Mouse (Mus musculus) kidney, embryonic 16.5 days (tissue): ENCODE measurements at regions not wholly inside any gene's neighbourhood (a gene's known extent, or its start where the extent isn't known, plus 50 kb on each side); places are given as distances from the start of the nearest gene placed in this dataset.

Experiments
- ATAC-seq: fragments of 200-750 bp; cut with Nextera tagmentation; 2 replicates; pipeline ENCODE4 v1.8.0; 2017; ENCODE audit warnings: moderate TSS enrichment; ENCODE audit not compliant: low FRiP score, low TSS enrichment
- H3K27ac ChIP-seq: fragments of 300-500 bp; sonication (generic); 2 replicates; pipeline ENCODE4 v1.5.1; 2014; ENCODE audit warnings: low read length
- H3K27me3 ChIP-seq: fragments of 300-500 bp; sonication (generic); 2 replicates; pipeline ENCODE4 v1.6.1; 2014; ENCODE audit warnings: low read length, control low read depth, mixed read lengths; ENCODE audit not compliant: insufficient read depth
- H3K36me3 ChIP-seq: fragments of 300-500 bp; sonication (generic); 2 replicates; pipeline ENCODE4 v1.6.1; 2014; ENCODE audit warnings: low read length, control low read depth, mixed read lengths; ENCODE audit not compliant: insufficient read depth
- H3K4me1 ChIP-seq: fragments of 300-500 bp; sonication (generic); 2 replicates; pipeline ENCODE4 v1.6.1; 2014; ENCODE audit warnings: low read length, control low read depth, mixed read lengths; ENCODE audit not compliant: insufficient read depth
- H3K4me2 ChIP-seq: fragments of 300-500 bp; sonication (generic); replicated peaks from 2 replicates; pipeline ENCODE4 v1.6.1; 2014; ENCODE audit warnings: low read depth, low read length
- H3K4me3 ChIP-seq: fragments of 300-500 bp; sonication (generic); 2 replicates; pipeline ENCODE4 v1.5.1; 2014; ENCODE audit warnings: mild to moderate bottlenecking, low read length
- H3K9ac ChIP-seq: fragments of 300-500 bp; sonication (generic); replicated peaks from 2 replicates; pipeline ENCODE4 v1.6.1; 2014; ENCODE audit warnings: low read length
- H3K9me3 ChIP-seq: fragments of 300-500 bp; sonication (generic); 2 replicates; pipeline ENCODE4 v1.6.1; 2016; ENCODE audit warnings: low read length, control low read depth
- WGBS: fragments of 180-500 bp; shearing (Covaris S2); extraction: QIAGEN DNeasy Blood & Tissue Kit; methylation state at CpG from one replicate; pipeline ENCODE4 v1.1.7; 2014; 5-methylcytosine and 5-hydroxymethylcytosine counted together

DNA sequence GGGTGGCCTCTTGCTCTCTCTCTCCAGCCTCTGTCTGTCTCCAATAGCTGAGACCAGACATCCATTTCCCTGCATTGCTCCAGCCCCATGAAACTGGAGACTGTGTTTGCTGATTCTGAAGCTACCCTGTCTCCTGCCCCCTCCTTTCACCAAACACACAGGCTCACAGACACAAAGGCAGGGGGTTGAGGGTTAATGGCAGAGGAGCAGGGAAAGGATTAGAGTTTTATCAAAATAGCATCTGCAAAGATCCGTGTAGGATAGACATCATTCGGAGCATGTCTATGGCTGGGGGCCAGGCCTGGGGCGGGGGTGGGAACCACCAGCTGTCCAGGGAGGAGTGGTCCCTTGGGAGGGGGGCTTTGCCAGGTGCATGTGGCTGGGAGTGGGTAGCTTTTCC lies 73.9 kb upstream of the Tnp1 start:
- Histone ChIP-seq H3K27me3 (no peaks in the 10 kb centered on the region), H3K9me3 (no peaks in the 10 kb centered on the region), H3K4me2 (no peak overlapping the region), H3K27ac (no peak overlapping the region), H3K36me3 (no peaks in the 10 kb centered on the region), H3K4me3 (no peak overlapping the region), H3K4me1 (no peaks in the 10 kb centered on the region), H3K9ac (no peak overlapping the region)
- WGBS: 27% methylated on average over 3 of the region's 3 CpGs
- ATAC-seq: no peak

GRCm38 (mm10) chr1:73088494-73088893 lies 72.8 kb upstream of the Tnp1 start:
- H3K9ac ChIP-seq: no peak overlapping the region
- ATAC-seq: no peak
- H3K9me3 ChIP-seq: no peaks in the 10 kb centered on the region
- H3K27me3 ChIP-seq: no peaks in the 10 kb centered on the region
- no peaks in the 10 kb centered on the region for H3K4me1 ChIP-seq
- H3K4me3 ChIP-seq: no peak overlapping the region
- 48% methylated on average over 2 of the region's 2 CpGs for WGBS
- H3K4me2 ChIP-seq: no peak overlapping the region
- H3K27ac ChIP-seq: no peak overlapping the region
- no peaks in the 10 kb centered on the region for H3K36me3 ChIP-seq

GRCm38 (mm10) chr1:73084946-73085345 lies 69.2 kb upstream of the Tnp1 start:
- 44% methylated on average over 2 of the region's 2 CpGs for WGBS

GRCm38 (mm10) chr1:73083396-73083795 lies 67.7 kb upstream of the Tnp1 start:
- Histone ChIP-seq H3K4me1 (no peaks in the 10 kb centered on the region), H3K27me3 (no peaks in the 10 kb centered on the region), H3K9me3 (no peaks in the 10 kb centered on the region), H3K9ac (no peak overlapping the region), H3K27ac (no peak overlapping the region), H3K36me3 (no peaks in the 10 kb centered on the region), H3K4me2 (no peak overlapping the region), H3K4me3 (no peak overlapping the region)
- no peak for ATAC-seq
- 78% methylated on average over 3 of the region's 3 CpGs for WGBS

More at GRCm38 (mm10) chr1:73084946-73085345, 69.2 kb upstream of the Tnp1 start:
- no peak overlapping the region for H3K9ac ChIP-seq
- H3K36me3 ChIP-seq: no peaks in the 10 kb centered on the region
- H3K9me3 ChIP-seq: no peaks in the 10 kb centered on the region
- no peak overlapping the region for H3K4me3 ChIP-seq
- no peaks in the 10 kb centered on the region for H3K4me1 ChIP-seq
- H3K4me2 ChIP-seq: no peak overlapping the region
- H3K27me3 ChIP-seq: no peaks in the 10 kb centered on the region
- H3K27ac ChIP-seq: no peak overlapping the region
- ATAC-seq: no peak

GRCm38 (mm10) chr1:73079518-73079917 lies 63.8 kb upstream of the Tnp1 start:
- H3K4me2 ChIP-seq: no peak overlapping the region
- no peaks in the 10 kb centered on the region for H3K27me3 ChIP-seq
- H3K36me3 ChIP-seq: no peaks in the 10 kb centered on the region
- 88% methylated on average over 2 of the region's 2 CpGs for WGBS
- H3K4me3 ChIP-seq: no peak overlapping the region
- no peaks in the 10 kb centered on the region for H3K9me3 ChIP-seq
- ATAC-seq: no peak
- H3K27ac ChIP-seq: no peak overlapping the region
- no peaks in the 10 kb centered on the region for H3K4me1 ChIP-seq
- no peak overlapping the region for H3K9ac ChIP-seq

GRCm38 (mm10) chr1:73077156-73077555 lies 61.4 kb upstream of the Tnp1 start:
- Histone ChIP-seq H3K9me3 (no peaks in the 10 kb centered on the region), H3K4me3 (no peak overlapping the region), H3K9ac (no peak overlapping the region), H3K27ac (no peak overlapping the region), H3K4me1 (no peaks in the 10 kb centered on the region), H3K4me2 (no peak overlapping the region), H3K36me3 (no peaks in the 10 kb centered on the region), H3K27me3 (no peaks in the 10 kb centered on the region)
- no peak for ATAC-seq
- 96% methylated on average over 4 of the region's 4 CpGs for WGBS

DNA sequence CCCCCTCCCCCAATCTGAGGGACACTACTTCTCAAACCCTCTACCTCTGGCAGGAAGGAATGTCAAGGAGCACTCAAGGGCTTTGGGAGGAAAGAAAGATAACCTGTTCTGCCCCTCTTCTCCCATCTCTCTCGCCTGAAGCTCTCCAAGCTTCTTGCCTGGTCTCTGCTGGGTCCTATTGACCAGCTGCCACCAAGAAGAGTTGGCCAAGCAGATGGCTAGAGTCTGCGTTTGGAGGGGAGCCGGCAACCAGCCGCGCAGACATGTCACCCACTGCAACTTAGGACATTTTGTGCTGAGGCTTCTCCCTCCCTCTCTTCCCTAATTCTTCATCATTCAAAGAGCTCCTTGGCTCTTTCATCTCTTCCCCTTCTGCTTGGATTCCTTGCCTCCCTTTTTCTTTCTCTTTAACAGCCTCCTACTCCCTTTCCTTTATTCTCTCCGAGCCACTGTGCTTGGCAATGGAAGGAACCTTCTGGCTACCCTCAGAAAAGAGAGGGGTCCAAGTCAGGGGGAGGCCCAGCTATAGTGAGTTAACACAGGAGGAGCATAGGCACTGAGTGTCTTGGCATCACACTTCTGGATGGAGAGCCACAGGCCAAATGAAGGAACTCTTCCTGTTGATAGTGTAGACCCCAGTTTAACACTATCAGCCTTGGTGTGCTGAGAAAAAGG lies 60.1 kb upstream of the Tnp1 start:
- Histone ChIP-seq H3K4me1 (no peaks in the 10 kb centered on the region), H3K27me3 (no peaks in the 10 kb centered on the region), H3K4me3 (no peak overlapping the region), H3K9me3 (no peaks in the 10 kb centered on the region), H3K9ac (no peak overlapping the region), H3K4me2 (no peak overlapping the region), H3K36me3 (no peaks in the 10 kb centered on the region), H3K27ac (no peak overlapping the region)
- no peak for ATAC-seq
- WGBS: 84% methylated on average over 6 of the region's 6 CpGs

DNA sequence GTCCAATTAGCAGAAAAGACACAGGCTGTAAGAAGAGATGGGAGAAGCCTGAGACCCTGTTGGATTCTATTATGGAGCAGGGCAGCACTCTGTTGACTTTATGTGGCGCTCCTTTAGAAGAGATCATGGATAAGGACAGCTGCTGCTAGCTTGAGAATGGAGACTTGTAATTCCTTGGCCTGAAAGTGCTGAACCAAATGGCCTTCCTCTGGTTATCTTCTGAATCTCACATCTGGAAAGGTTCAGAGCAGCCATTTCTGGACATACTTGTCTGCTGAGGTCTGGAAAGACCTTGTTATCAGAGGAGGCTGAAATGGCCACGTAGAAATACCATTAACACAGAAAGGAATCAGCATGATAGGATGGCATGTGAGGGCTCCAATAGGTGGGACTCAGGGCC lies 59.5 kb upstream of the Tnp1 start:
- Histone ChIP-seq H3K36me3 (no peaks in the 10 kb centered on the region), H3K9ac (no peak overlapping the region), H3K27me3 (no peaks in the 10 kb centered on the region), H3K4me2 (no peak overlapping the region), H3K4me1 (no peaks in the 10 kb centered on the region), H3K27ac (no peak overlapping the region), H3K9me3 (no peaks in the 10 kb centered on the region), H3K4me3 (no peak overlapping the region)
- 63% methylated on average over 2 of the region's 2 CpGs for WGBS
- ATAC-seq: no peak

DNA sequence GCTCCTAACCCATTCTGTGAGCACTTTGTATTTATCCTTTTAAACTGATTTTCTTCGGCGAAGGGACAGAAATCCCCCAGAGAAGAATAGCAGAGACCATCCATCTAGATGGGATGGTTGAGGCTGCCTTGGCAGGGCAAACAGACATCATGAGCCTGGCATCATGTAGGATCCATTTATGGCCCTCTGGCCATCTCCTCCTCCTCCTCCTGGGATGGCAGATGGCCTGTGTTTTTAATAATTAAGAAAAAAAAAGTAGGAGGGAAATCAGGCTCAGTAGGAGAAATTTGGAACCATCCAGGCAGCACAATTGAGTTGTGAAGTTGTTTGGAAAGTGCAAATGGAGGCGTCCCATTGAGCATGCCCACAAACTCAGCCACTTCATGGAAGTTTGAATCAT lies 58.8 kb upstream of the Tnp1 start:
- Histone ChIP-seq H3K27me3 (no peaks in the 10 kb centered on the region), H3K36me3 (no peaks in the 10 kb centered on the region), H3K9me3 (no peaks in the 10 kb centered on the region), H3K27ac (no peak overlapping the region), H3K4me3 (no peak overlapping the region), H3K4me1 (no peaks in the 10 kb centered on the region), H3K9ac (no peak overlapping the region), H3K4me2 (no peak overlapping the region)
- no peak for ATAC-seq
- WGBS: 88% methylated on average over 3 of the region's 3 CpGs

- ATAC-seq: no peak
- no peaks in the 10 kb centered on the region for H3K9me3 ChIP-seq
- no peaks in the 10 kb centered on the region for H3K36me3 ChIP-seq
- H3K27me3 ChIP-seq: no peaks in the 10 kb centered on the region
- no peaks in the 10 kb centered on the region for H3K4me1 ChIP-seq
- no peak overlapping the region for H3K4me3 ChIP-seq
- WGBS: 54% methylated on average over 5 of the region's 5 CpGs
- no peak overlapping the region for H3K9ac ChIP-seq
- H3K4me2 ChIP-seq: no peak overlapping the region
- no peak overlapping the region for H3K27ac ChIP-seq
These were observed 56.7 kb upstream of the Tnp1 start for GRCm38 (mm10) chr1:73072237-73072904.
